Mouse (Mus musculus): ENCODE results near the gene Ropn1l.

GRCm38 (mm10) chr15:31419037-31419436 is 34.5 kb downstream of the Ropn1l start:
- no peak for TF ChIP-seq POLR2A (IDR thresholded peaks at IDR 0.05; ENCODE audit: control insufficient read depth in 1 of 2, insufficient read depth in 1 of 2, low read depth in 1 of 2, low read length in 2 of 2, poor library complexity in 1 of 2)
- no peak for TF ChIP-seq USF1 (IDR thresholded peaks at IDR 0.05; ENCODE audit: low read depth, low read length)
- no peak for TF ChIP-seq UBTF (IDR thresholded peaks at IDR 0.05; ENCODE audit: borderline replicate concordance, insufficient read depth, low read depth, low read length)
- TF ChIP-seq KAT2A (conservative IDR thresholded peaks at IDR 0.05; ENCODE audit: low read depth, low read length): no peak
- peak; percentile 68 to 90 (median 69) for TF ChIP-seq CTCF (IDR thresholded peaks at IDR 0.05 in 2 of 3, conservative IDR thresholded peaks at IDR 0.05 in 1 of 3; ENCODE audit: control insufficient read depth in 1 of 3, insufficient read depth in 1 of 3, low read depth in 2 of 3, low read length in 3 of 3, poor library complexity in 1 of 3, severe bottlenecking in 1 of 3)
- no peak for TF ChIP-seq RCOR1 (IDR thresholded peaks at IDR 0.05; ENCODE audit: low read depth, low read length)
- TF ChIP-seq NRF1 (IDR thresholded peaks at IDR 0.05; ENCODE audit: insufficient read depth, low read depth, low read length, poor library complexity, severe bottlenecking): no peak
- TF ChIP-seq MYC (IDR thresholded peaks at IDR 0.05; ENCODE audit: low read depth, low read length): no peak
- no peak for TF ChIP-seq USF2 (IDR thresholded peaks at IDR 0.05; ENCODE audit: borderline replicate concordance in 1 of 2, insufficient read depth in 1 of 2, low read depth in 1 of 2, low read length in 2 of 2)
- TF ChIP-seq JUND (IDR thresholded peaks at IDR 0.05; ENCODE audit: low read depth, low read length): no peak
- TF ChIP-seq MAX (IDR thresholded peaks at IDR 0.05; ENCODE audit: low read length): 0 out of 2 replicates have a peak, but pooled peaks have one; percentile 2
- TF ChIP-seq GATA1 (IDR thresholded peaks at IDR 0.05; ENCODE audit: low read depth, low read length): no peak
- TF ChIP-seq POLR2AphosphoS5 (IDR thresholded peaks at IDR 0.05; ENCODE audit: borderline replicate concordance, low read depth, low read length): no peak

Measured in MEL (cell line).